Mouse (Mus musculus) midbrain, embryonic 10.5 days (tissue): ENCODE measurements around the gene Pcnx2. TPM values are rescaled to one million over a fixed set of nuclear protein-coding genes. Genes with fewer than 3 reads are reported as not detected.

Source experiments
- DNase-seq: peaks from one replicate; pipeline ENCODE4 v3.0.0-alpha.2; 2017; ENCODE audit warnings: low spot score
- H3K27ac ChIP-seq: fragments of 300-500 bp; sonication (generic); replicated peaks from 2 replicates; pipeline ENCODE4 v1.5.1; 2016; ENCODE audit warnings: mild to moderate bottlenecking
- H3K27me3 ChIP-seq: fragments of 300-500 bp; sonication (generic); 2 replicates; pipeline ENCODE4 v1.6.1; 2016; ENCODE audit warnings: low read depth, mild to moderate bottlenecking; ENCODE audit not compliant: poor library complexity, severe bottlenecking
- H3K36me3 ChIP-seq: fragments of 300-500 bp; sonication (generic); 2 replicates; pipeline ENCODE4 v1.6.1; 2016; ENCODE audit warnings: mild to moderate bottlenecking, moderate library complexity
- H3K4me1 ChIP-seq: fragments of 300-500 bp; sonication (generic); 2 replicates; pipeline ENCODE4 v1.6.1; 2016
- H3K4me3 ChIP-seq: fragments of 300-500 bp; sonication (generic); 2 replicates; pipeline ENCODE4 v1.5.1; 2016; ENCODE audit warnings: mild to moderate bottlenecking, moderate library complexity
- H3K9me3 ChIP-seq: fragments of 300-500 bp; sonication (generic); replicated peaks from 2 replicates; pipeline ENCODE4 v1.6.1; 2016; ENCODE audit warnings: mild to moderate bottlenecking
- WGBS: fragments of 180-500 bp; shearing (Covaris S2); methylation state at CpG from one replicate; pipeline ENCODE4 v1.1.7; 2016; 5-methylcytosine and 5-hydroxymethylcytosine counted together
- polyA plus RNA-seq: library from polyadenylated mRNA; unstranded; fragments of >200 nt; fragmentation: Nextera tagmentation; extraction: Ambion mirVana; gene quantifications from 2 replicates; pipeline ENCODE4 v1.2.1, GENCODE M21; 2016

Pcnx2 gene
- polyA plus RNA-seq, 1 experiment from 2014 or later, result 0.11 TPM

DNA sequence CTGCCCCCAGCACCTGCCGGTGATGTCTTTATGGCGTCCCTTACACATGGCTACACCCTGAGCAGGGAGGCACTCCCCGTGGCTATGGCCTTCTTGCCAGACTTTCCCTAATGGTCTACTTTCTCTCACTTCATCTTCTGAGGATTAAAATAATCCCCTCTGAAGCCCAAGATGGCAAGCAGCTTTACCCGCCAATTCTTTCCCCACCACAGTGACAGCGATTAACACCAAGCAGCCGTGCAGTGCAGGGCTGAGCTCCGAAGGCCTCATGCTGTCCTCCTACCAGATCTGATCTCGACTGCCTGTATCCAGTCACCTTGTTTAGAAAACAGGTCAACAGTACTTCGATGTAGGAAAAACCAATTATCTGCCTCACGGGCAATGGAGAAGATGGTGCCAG is 157.5 kb downstream of the Pcnx2 start:
- Histone ChIP-seq H3K36me3 (no peaks in the 10 kb centered on the region), H3K27me3 (no peaks in the 10 kb centered on the region), H3K27ac (no peak overlapping the region), H3K9me3 (no peaks in the 10 kb centered on the region), H3K4me3 (no peak overlapping the region), H3K4me1 (peaks cover 33% of the 10 kb centered on the region)
- no peak for DNase-seq
- WGBS, result 70% methylated on average over 10 of the region's 10 CpGs

DNA sequence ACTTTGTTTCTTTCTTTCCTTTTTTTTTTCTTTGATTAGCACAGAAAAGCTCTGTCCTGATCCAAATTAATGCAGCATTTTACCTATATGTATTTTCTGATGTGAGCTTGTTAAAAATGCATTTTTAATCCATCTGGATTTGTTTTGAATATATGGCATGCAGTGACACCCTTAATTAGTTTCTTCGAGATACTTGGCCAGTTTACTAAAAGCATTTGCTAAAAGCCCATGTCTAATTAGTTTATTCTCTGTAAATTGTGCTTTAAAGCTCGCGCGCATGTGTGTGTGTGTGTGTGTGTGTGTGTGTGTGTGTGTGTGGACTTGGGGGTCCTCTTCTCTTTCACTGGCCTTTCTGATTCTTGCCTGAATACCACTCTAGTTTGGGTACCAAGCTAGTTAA is 159.2 kb downstream of the Pcnx2 start:
- Histone ChIP-seq H3K9me3 (no peaks in the 10 kb centered on the region), H3K36me3 (no peaks in the 10 kb centered on the region), H3K4me3 (no peak overlapping the region), H3K27me3 (no peaks in the 10 kb centered on the region), H3K27ac (no peak overlapping the region), H3K4me1 (peaks cover 46% of the 10 kb centered on the region)
- DNase-seq, result no peak
- whole genome bisulfite sequencing, result 95% methylated on average over 4 of the region's 4 CpGs

- peak; percentile 91 for DNase-seq
- Histone ChIP-seq H3K9me3 (no peaks in the 10 kb centered on the region), H3K27me3 (no peaks in the 10 kb centered on the region; the same call in 1 of the 2 replicates), H3K4me3 (peak overlapping the region; percentile 71), H3K4me1 (peaks cover 22% of the 10 kb centered on the region), H3K36me3 (no peaks in the 10 kb centered on the region), H3K27ac (peak overlapping the region; percentile 83)
- WGBS, result 7% methylated on average over 49 of the region's 52 CpGs
Measured at GRCm38 (mm10) chr8:125733964-125734956, 163.9 kb downstream of the Pcnx2 start.

GRCm38 (mm10) chr8:125729746-125730145 is 168.4 kb downstream of the Pcnx2 start, which contains the start of gene Ntpcr:
Gene Ntpcr, plus strand, starts transcription at chr8:125729963.
- no peak for DNase-seq
- Histone ChIP-seq H3K36me3 (no peaks in the 10 kb centered on the region), H3K4me1 (peaks cover 19% of the 10 kb centered on the region), H3K27ac (no peak within 1 kb of the TSS), H3K4me3 (no peak within 1 kb of the TSS), H3K27me3 (no peaks in the 10 kb centered on the region; the same call in 1 of the 2 replicates), H3K9me3 (no peaks in the 10 kb centered on the region)
- WGBS, result 89% methylated on average over 7 of the region's 7 CpGs

- no peak overlapping the region for H3K4me3 ChIP-seq
- H3K36me3 ChIP-seq, result no peaks in the 10 kb centered on the region
- no peak overlapping the region for H3K27ac ChIP-seq
- no peaks in the 10 kb centered on the region for H3K9me3 ChIP-seq
- 55% methylated on average over 8 of the region's 8 CpGs for WGBS
- no peak for DNase-seq
- H3K27me3 ChIP-seq, result no peaks in the 10 kb centered on the region; the same call in 1 of the 2 replicates
- peaks cover 8% of the 10 kb centered on the region; the same call in 1 of the 2 replicates for H3K4me1 ChIP-seq
Measured at GRCm38 (mm10) chr8:125727797-125728196, 170.3 kb downstream of the Pcnx2 start.

DNA sequence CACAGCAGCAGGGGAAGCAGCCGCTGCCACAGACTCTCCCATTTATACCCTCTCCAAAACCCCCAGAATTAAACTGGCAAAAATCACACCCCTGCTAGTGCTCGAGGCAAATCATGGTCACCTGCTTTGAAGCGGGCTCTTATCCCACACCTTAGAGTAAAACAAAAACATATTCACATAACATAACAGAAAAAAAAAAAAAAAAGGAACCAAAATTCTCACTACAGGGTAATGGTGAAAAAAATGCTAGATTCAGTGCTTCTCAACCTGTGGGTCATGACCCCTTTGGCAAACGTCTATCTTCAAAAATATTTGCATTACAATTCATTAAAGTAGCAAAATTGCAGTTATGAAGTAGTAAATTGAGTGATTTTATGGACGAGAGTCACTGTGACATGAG is 171.1 kb downstream of the Pcnx2 start:
- Histone ChIP-seq H3K27ac (no peak overlapping the region), H3K27me3 (no peaks in the 10 kb centered on the region), H3K36me3 (no peaks in the 10 kb centered on the region), H3K4me1 (peaks cover 8% of the 10 kb centered on the region; the same call in 1 of the 2 replicates), H3K9me3 (no peaks in the 10 kb centered on the region), H3K4me3 (no peak overlapping the region)
- DNase-seq, result no peak
- WGBS, result 78% methylated on average over 5 of the region's 5 CpGs

DNA sequence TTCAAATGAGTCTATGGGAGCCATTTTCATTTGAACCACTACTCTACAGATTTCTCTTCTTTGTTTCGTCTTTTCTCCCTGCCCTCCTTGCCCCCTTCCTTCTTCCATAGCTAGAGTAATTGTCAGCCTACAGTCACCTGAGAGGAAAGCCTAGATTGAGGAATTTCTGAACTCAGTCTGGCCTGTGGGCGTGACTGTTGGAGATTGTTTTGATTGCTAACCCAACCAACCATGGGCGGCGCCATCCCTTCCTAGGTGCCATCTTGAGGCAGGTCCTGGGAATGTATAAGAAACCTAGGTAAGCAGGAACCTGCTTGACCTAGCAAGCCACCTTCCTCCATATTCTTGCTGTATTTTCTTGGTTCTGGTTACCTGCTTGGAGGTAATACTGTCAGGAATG is 172.0 kb downstream of the Pcnx2 start:
- peaks cover 8% of the 10 kb centered on the region; the same call in 1 of the 2 replicates for H3K4me1 ChIP-seq
- no peak for DNase-seq
- no peaks in the 10 kb centered on the region for H3K36me3 ChIP-seq
- H3K27me3 ChIP-seq, result no peaks in the 10 kb centered on the region
- no peak overlapping the region for H3K27ac ChIP-seq
- 95% methylated on average over 4 of the region's 4 CpGs for WGBS
- no peaks in the 10 kb centered on the region for H3K9me3 ChIP-seq
- H3K4me3 ChIP-seq, result no peak overlapping the region

DNA sequence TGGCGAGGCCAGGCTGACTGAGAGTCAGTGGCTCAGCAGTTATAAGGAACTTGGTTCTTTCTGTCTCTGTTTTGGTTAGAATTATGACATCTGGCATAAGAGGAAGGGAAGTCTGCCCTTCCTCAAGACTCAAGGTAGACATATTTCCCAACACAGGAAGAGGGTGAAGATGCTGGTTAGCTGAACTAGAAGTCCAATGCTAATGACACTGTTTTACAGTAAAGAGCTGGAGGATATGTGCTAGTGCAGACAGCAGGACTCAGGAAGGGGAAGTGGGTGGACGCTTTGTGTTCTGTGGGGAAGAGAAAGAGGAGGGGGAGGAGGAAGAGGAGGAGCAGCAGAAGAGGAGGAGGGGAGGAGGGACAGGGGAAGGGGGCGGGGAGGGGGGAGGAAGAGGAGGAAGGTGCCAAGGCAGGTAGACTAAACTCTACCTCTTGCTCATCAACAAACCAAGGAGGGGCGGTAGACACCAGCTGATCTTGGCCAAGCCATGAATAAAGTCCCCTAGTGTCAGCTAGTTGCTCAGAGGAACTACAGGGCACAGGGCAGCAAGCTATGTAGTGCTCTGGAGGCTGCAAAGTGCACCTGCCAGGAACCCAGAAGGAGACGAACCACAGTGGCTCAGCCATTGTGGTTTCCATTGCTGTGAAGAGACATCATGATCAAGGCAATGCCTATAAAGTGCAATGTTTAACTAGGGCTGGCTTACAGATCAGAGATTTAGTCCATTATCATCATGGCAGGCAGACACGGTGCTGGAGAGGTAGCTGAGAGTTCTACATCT is 172.9 kb downstream of the Pcnx2 start:
- Histone ChIP-seq H3K36me3 (no peaks in the 10 kb centered on the region), H3K4me3 (no peak overlapping the region), H3K9me3 (no peaks in the 10 kb centered on the region), H3K27ac (no peak overlapping the region), H3K27me3 (no peaks in the 10 kb centered on the region), H3K4me1 (peaks cover 8% of the 10 kb centered on the region; the same call in 1 of the 2 replicates)
- DNase-seq, result no peak
- 88% methylated on average over 6 of the region's 6 CpGs for WGBS

GRCm38 (mm10) chr8:125723437-125723836 is 174.7 kb downstream of the Pcnx2 start:
- no peak overlapping the region for H3K4me3 ChIP-seq
- no peaks in the 10 kb centered on the region for H3K27me3 ChIP-seq
- H3K9me3 ChIP-seq, result no peaks in the 10 kb centered on the region
- no peak for DNase-seq
- peaks cover 8% of the 10 kb centered on the region; the same call in 1 of the 2 replicates for H3K4me1 ChIP-seq
- WGBS, result 92% methylated on average over 6 of the region's 6 CpGs
- no peak overlapping the region for H3K27ac ChIP-seq
- no peaks in the 10 kb centered on the region for H3K36me3 ChIP-seq

GRCm38 (mm10) chr8:125722675-125723074 is 175.4 kb downstream of the Pcnx2 start:
- no peak for DNase-seq
- WGBS, result 96% methylated on average over 7 of the region's 7 CpGs

GRCm38 (mm10) chr8:125718914-125719313 is 179.2 kb downstream of the Pcnx2 start:
- no peak for DNase-seq
- no peak overlapping the region for H3K27ac ChIP-seq
- H3K9me3 ChIP-seq, result no peaks in the 10 kb centered on the region
- no peak overlapping the region for H3K4me3 ChIP-seq
- 64% methylated on average over 4 of the region's 4 CpGs for WGBS
- peaks cover 16% of the 10 kb centered on the region for H3K4me1 ChIP-seq
- no peaks in the 10 kb centered on the region for H3K27me3 ChIP-seq
- H3K36me3 ChIP-seq, result no peaks in the 10 kb centered on the region

More at GRCm38 (mm10) chr8:125722675-125723074, 175.4 kb downstream of the Pcnx2 start:
- Histone ChIP-seq H3K36me3 (no peaks in the 10 kb centered on the region), H3K9me3 (no peaks in the 10 kb centered on the region), H3K4me3 (no peak overlapping the region), H3K27ac (no peak overlapping the region), H3K4me1 (peaks cover 5% of the 10 kb centered on the region; the same call in 1 of the 2 replicates), H3K27me3 (no peaks in the 10 kb centered on the region)

GRCm38 (mm10) chr8:125716613-125717012 is 181.5 kb downstream of the Pcnx2 start:
- H3K27ac ChIP-seq, result peak overlapping the region; percentile 46; the same call in 1 of the 2 replicates
- H3K4me1 ChIP-seq, result peaks cover 16% of the 10 kb centered on the region
- H3K27me3 ChIP-seq, result no peaks in the 10 kb centered on the region
- no peaks in the 10 kb centered on the region for H3K36me3 ChIP-seq
- WGBS, result 38% methylated on average over 7 of the region's 7 CpGs
- no peak for DNase-seq
- no peak overlapping the region for H3K4me3 ChIP-seq
- H3K9me3 ChIP-seq, result no peaks in the 10 kb centered on the region
